Mouse (Mus musculus) embryonic stem cell, embryonic (primary cell): ENCODE data around the gene Cadm1.

Experiments used
- CTCF ChIA-PET, 4 experiments: fragments of 300-600 bp in 2 of 4; fragments of 350-600 bp in 2 of 4; sonication (Branson Sonifier 250); formaldehyde crosslinking; loops; one replicate each; lab custom pipeline; 2022; ENCODE audit warnings: inconsistent platforms in 2 of 4; lab: Charles Lee
- POLR2A ChIA-PET, 4 experiments: fragments of 300-600 bp in 2 of 4; fragments of 350-600 bp in 2 of 4; sonication (Branson Sonifier 250); formaldehyde crosslinking; loops; one replicate each; lab custom pipeline; 2022; ENCODE audit warnings: antibody characterized with exemption in 4 of 4, inconsistent platforms in 1 of 4; lab: Charles Lee

The Cadm1 gene

GRCm38 (mm10) chr9:47529602-47530450 is at the start of gene Cadm1:
Gene Cadm1 (plus strand): TSS chr9:47530173.
- ChIA-PET CTCF (interaction anchor here in 2 of 4 experiments (0.6 to 1.6 kb wide), 7 partner anchors 8 to 1243 kb away, joined by 3 to 6 read pairs (median 5); no protein-coding TSS in a partner anchor), POLR2A (interaction anchor here (0.5 to 7.2 kb wide), 63 partner anchors 9 to 1545 kb away, joined by 3 to 76 read pairs (median 4); no protein-coding TSS in a partner anchor)

- ChIA-PET CTCF (interaction anchor here in 1 of 4 experiments (0.6 kb wide), 1 partner anchor 1668 kb away, joined by 3 read pairs; no protein-coding TSS in a partner anchor), POLR2A (interaction anchor here in 1 of 4 experiments (1.3 kb wide), 1 partner anchor 46 kb away, joined by 6 read pairs; the partner anchor contains the start of gene Cadm1)
Observed at GRCm38 (mm10) chr9:47484506-47484905, 45.5 kb upstream of the Cadm1 start.

GRCm38 (mm10) chr9:47485186-47485585 is 44.8 kb upstream of the Cadm1 start:
- CTCF ChIA-PET: no interaction called here
- POLR2A ChIA-PET: interaction anchor here in 1 of 4 experiments (1.3 kb wide), 1 partner anchor 45 kb away, joined by 6 read pairs; the partner anchor contains the start of gene Cadm1

GRCm38 (mm10) chr9:47499761-47500160 is 30.2 kb upstream of the Cadm1 start:
- POLR2A ChIA-PET: interaction anchor here in 2 of 4 experiments (0.6 to 1.0 kb wide), 2 partner anchors 59 to 83 kb away, joined by 3 to 6 read pairs; no protein-coding TSS in a partner anchor

DNA sequence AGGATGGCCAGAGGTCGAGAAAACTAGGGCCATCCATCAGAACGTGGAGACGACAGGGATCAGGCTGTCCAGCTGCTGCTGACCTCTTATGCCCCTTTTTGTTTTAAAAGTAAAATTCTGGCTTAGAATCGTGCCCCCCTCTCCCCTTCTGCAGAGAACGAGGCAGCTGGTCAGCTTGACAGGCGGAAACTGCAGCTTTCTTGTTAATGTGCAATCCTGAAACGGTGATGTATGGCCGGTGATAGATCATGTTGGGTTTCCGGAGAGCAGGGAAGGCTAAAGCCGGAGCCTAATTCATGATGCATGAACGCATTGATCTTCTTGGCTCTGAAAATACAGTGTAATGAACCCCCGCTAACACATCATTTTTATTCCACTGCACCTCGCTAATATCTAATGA is 24.0 kb upstream of the Cadm1 start:
- POLR2A ChIA-PET: interaction anchor here in 2 of 4 experiments (0.7 to 9.2 kb wide), 2 partner anchors 23 to 26 kb away, joined by 3 to 76 read pairs; partner anchors contain the start of gene Cadm1 (in 1 of the 2)
- CTCF ChIA-PET: no interaction called here

More at GRCm38 (mm10) chr9:47499761-47500160, 30.2 kb upstream of the Cadm1 start:
- CTCF ChIA-PET: interaction anchor here in 1 of 4 experiments (0.7 kb wide), 1 partner anchor 9 kb away, joined by 3 read pairs; no protein-coding TSS in a partner anchor

DNA sequence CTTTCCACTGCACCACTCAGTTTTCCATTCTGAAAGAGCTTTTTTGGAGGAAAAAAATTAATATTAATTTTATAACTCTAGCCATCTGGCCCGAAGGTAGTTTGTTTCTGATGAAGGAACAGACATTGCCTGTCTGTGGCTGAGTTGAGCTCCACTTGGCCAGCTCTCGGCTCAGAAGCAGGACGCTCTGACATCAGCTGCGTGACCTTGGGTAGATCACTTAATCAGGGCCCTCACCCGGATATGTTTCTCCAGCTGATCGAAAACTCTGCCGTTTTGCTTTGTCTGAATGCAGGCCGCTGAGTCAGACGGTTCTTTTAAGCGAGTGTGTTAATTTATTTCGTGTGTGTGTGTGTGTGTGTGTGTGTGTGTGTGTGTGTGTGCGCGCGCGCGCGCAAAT is 23.1 kb upstream of the Cadm1 start:
- ChIA-PET POLR2A (interaction anchor here in 2 of 4 experiments (1.1 to 9.2 kb wide), 3 partner anchors 15 to 25 kb away, joined by 3 to 76 read pairs (median 10); partner anchors contain the start of gene Cadm1 (in 2 of the 2)), CTCF (interaction anchor here in 2 of 4 experiments (0.5 to 0.7 kb wide), 3 partner anchors 100 to 538 kb away, joined by 3 to 5 read pairs (median 4); no protein-coding TSS in a partner anchor)

DNA sequence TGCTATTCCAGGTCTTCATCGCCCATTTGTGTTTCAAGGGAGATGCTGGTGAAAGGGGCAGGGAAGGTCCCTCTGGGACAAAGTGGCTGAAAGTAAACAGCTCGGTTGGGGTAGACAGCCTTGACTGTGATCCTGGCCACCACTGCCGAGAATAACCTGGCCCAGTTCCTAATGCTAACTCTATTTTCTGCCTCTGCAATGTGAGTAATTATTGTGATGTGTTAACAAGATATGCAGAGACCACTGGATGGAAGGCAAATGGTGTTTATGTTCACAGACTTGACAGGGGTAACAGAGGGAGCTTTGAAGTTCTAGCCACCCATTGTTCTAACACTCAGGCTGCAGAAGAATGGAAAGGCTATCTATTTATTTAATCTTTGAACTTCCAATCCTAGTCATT is 21.9 kb upstream of the Cadm1 start:
- CTCF ChIA-PET: interaction anchor here in 2 of 4 experiments (0.6 to 0.7 kb wide), 2 partner anchors 8 to 191 kb away, joined by 3 read pairs; no protein-coding TSS in a partner anchor
- POLR2A ChIA-PET: interaction anchor here in 3 of 4 experiments (1.1 to 9.2 kb wide), 7 partner anchors 9 to 39 kb away, joined by 3 to 76 read pairs (median 3); partner anchors contain the start of gene Cadm1 (in 3 of the 3)

DNA sequence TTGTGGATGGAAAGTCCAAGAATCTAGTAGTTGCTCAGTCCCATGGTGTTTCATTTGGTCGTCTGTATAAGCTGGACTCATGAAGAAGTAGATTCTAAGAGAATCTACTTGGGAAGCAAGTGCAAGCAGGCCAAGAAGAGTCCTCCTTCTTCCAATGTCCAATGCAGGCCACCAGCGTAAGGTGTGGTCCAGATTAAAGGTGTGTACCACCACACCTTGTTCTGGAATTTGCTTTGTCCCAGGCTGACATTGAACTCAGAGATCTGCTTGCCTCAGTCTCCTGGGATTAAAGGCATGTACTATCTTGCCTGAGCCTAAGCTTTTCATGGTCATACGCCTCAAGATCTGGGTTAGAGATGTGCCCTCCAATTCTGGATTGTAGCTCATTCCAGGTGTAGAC is 17.5 kb upstream of the Cadm1 start:
- ChIA-PET CTCF (no interaction called here), POLR2A (interaction anchor here in 2 of 4 experiments (1.2 to 9.2 kb wide), 2 partner anchors 10 to 20 kb away, joined by 3 to 76 read pairs; partner anchors contain the start of gene Cadm1 (in 1 of the 2))

- ChIA-PET POLR2A (interaction anchor here (0.6 to 9.2 kb wide), 29 partner anchors 8 to 399 kb away, joined by 3 to 76 read pairs (median 4); partner anchors contain the start of gene Cadm1 (in 4 of the 4)), CTCF (interaction anchor here in 2 of 4 experiments (0.7 to 1.2 kb wide), 3 partner anchors 10 to 117 kb away, joined by 3 to 4 read pairs (median 3); no protein-coding TSS in a partner anchor)
Observed at GRCm38 (mm10) chr9:47514318-47514717, 15.7 kb upstream of the Cadm1 start.

DNA sequence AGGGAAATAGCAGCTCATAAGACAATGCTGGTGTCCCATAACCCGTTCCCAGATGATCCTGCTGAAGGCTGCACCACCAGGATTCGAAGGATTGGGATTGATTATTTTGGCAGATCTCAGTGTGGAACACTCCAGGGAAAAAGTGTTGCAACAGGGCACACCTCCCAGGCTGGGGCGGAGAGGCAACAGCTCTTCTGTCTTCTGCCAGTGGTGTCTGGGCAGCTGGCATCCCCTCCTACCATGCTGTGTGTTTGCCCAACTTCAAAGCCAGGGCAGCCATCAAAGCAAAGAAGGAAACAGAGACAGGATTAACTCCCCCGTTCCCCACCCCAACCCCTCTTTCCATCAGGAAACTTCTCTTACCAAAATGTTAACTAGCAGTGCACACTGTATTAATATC is 13.7 kb upstream of the Cadm1 start:
- CTCF ChIA-PET: no interaction called here
- POLR2A ChIA-PET: interaction anchor here in 2 of 4 experiments (0.6 to 1.8 kb wide), 4 partner anchors 8 to 1164 kb away, joined by 3 to 4 read pairs (median 4); no protein-coding TSS in a partner anchor

DNA sequence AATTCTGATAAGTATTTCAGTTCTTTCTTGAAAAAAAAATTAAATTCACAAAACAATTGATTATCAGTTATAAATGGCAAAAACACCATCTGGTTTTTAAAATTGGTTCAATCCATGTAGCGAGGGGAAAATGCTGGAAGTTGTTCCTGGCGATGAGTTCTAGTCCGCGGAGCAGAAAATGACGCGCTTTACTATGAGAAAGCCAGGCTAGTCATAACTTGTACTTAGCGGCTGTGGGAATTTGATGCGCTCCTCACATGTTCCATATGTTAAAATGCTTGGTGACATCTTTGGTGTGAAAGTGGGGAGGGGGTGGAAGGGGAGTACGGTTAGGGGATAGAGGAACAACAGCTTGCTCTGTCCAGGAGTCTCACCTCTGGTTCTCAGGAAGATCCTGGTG is 2.7 kb upstream of the Cadm1 start:
- CTCF ChIA-PET: no interaction called here

DNA sequence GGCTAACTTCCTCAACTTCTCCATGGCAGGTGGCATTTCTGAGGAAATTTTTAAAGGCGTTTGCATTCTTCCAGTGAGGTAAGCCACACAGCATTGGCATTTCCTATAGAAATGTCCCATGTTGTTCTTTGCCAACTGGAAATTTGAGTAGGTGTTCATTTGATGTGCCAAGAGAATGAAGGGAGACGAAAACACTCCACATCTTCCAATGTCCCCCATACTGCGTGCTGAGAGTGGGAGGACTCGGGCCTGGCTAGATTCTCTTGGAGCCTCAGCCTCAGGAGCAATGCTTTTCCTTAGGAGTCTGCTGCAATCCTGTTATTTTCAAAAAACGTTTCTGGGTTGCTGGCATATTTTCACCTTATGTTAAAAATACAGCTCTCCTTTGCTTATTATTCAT is 2.2 kb upstream of the Cadm1 start:
- ChIA-PET POLR2A (interaction anchor here in 1 of 4 experiments (1.0 to 1.6 kb wide), 2 partner anchors 11 to 13 kb away, joined by 4 read pairs; no protein-coding TSS in a partner anchor), CTCF (no interaction called here)

More for the DNA sequence above, 2.7 kb upstream of the Cadm1 start:
- POLR2A ChIA-PET: interaction anchor here in 2 of 4 experiments (0.5 to 1.6 kb wide), 3 partner anchors 10 to 211 kb away, joined by 3 to 4 read pairs (median 4); no protein-coding TSS in a partner anchor

GRCm38 (mm10) chr9:47529182-47529581 is 791 bp upstream of the Cadm1 start:
- CTCF ChIA-PET: interaction anchor here in 2 of 4 experiments (0.6 to 1.6 kb wide), 6 partner anchors 9 to 1243 kb away, joined by 3 to 6 read pairs (median 4); no protein-coding TSS in a partner anchor
- POLR2A ChIA-PET: interaction anchor here in 3 of 4 experiments (0.5 to 7.2 kb wide), 35 partner anchors 9 to 1544 kb away, joined by 3 to 76 read pairs (median 4); no protein-coding TSS in a partner anchor

DNA sequence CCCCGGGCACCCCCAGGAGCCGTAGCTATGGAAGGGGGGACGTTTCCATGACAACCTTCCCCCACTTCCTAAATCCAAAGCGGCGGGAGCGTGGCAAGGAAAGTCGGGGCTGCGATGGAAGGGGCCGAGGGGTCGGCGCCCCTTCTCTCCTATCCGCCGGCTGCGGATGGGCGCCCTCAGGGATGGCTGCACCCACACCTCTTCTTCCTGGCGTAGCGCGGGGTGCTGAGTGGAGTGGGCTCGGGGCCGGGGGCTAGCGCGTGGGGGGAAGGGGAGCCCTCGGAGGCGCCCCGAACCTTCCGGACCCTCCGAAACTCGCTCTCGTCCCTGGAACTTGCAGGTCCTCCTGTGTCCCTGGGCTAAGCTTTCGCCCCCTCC is 560 bp downstream of the Cadm1 start:
- CTCF ChIA-PET: interaction anchor here in 1 of 4 experiments (1.6 kb wide), 2 partner anchors 17 to 57 kb away, joined by 3 to 5 read pairs; no protein-coding TSS in a partner anchor
- POLR2A ChIA-PET: interaction anchor here (0.5 to 7.2 kb wide), 62 partner anchors 8 to 1195 kb away, joined by 3 to 76 read pairs (median 4); no protein-coding TSS in a partner anchor

- CTCF ChIA-PET: interaction anchor here in 2 of 4 experiments (0.6 to 1.6 kb wide), 4 partner anchors 56 to 208 kb away, joined by 3 to 5 read pairs (median 4); no protein-coding TSS in a partner anchor
- POLR2A ChIA-PET: interaction anchor here (0.5 to 7.2 kb wide), 58 partner anchors 8 to 1196 kb away, joined by 3 to 76 read pairs (median 4); no protein-coding TSS in a partner anchor
Observed at GRCm38 (mm10) chr9:47530922-47531850, 1.2 kb downstream of the Cadm1 start.

DNA sequence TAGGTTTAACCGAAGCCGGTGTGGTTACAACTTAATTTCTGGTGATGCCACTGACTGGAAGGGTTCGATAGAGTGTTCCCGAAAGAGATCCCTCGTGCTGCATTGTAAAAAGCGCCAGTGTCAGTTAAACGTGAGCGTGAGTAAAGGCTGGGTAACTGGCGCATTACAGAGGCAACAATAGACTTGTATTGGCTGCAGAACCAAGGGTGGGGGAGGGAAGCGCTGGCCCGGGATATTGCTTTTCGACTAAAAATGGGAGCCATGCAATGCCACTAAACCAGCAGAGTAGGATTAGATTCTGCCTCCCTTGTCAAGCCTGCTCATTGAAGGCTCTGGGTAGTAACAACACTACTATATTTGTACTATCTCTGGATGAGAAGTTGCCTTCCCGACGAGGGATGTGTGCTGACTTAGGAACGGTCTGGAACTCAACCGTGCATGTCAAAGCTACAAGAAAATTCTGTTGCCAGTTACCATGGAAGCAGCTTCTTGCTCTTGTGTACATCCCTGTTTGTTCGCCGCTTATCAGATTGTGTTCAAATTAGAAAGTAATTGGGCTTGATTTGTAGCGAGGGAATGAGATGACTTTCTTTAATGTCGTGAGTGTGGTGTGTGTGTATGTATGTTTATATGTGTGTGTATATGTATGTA is 2.4 kb downstream of the Cadm1 start:
- ChIA-PET CTCF (interaction anchor here in 2 of 4 experiments (0.6 to 1.0 kb wide), 3 partner anchors 55 to 207 kb away, joined by 3 to 4 read pairs (median 3); no protein-coding TSS in a partner anchor), POLR2A (interaction anchor here in 3 of 4 experiments (0.6 to 7.2 kb wide), 25 partner anchors 7 to 460 kb away, joined by 3 to 76 read pairs (median 5); no protein-coding TSS in a partner anchor)
